Mouse (Mus musculus) MEL (cell line): Measurements from ENCODE around the gene Ddx5. TPM values are rescaled to one million over a fixed set of nuclear protein-coding genes. Genes with fewer than 3 reads are reported as not detected.

Experiments
- DNase-seq: peaks from one replicate; pipeline ENCODE4 v3.0.0; 2011; ENCODE audit warnings: low read depth, low spot score
- H3K27ac ChIP-seq: 2 replicates; pipeline ENCODE4 v1.5.1; 2012; ENCODE audit warnings: low read depth, mild to moderate bottlenecking, control low read depth, low read length, moderate library complexity; ENCODE audit not compliant: control insufficient read depth
- H3K27me3 ChIP-seq, 2 experiments: fragments of 150-350 bp in 1 of 2; sonication (generic) in 1 of 2; 2 replicates each; pipeline ENCODE4 v1.6.1; 2012; ENCODE audit warnings: low read length in 2 of 2, mild to moderate bottlenecking in 2 of 2, improper control_type of control experiment in 1 of 2, moderate library complexity in 1 of 2; ENCODE audit not compliant: insufficient read depth in 2 of 2, control insufficient read depth in 1 of 2
- H3K36me3 ChIP-seq, 2 experiments: 2 replicates each; pipeline ENCODE4 v1.6.1; 2012 to 2014; ENCODE audit warnings: low read length in 2 of 2, improper control_type of control experiment in 1 of 2, inconsistent platforms in 1 of 2, mild to moderate bottlenecking in 1 of 2; ENCODE audit not compliant: insufficient read depth in 2 of 2, control insufficient read depth in 1 of 2
- H3K4me1 ChIP-seq, 2 experiments: fragments of 150-350 bp in 1 of 2; sonication (generic) in 1 of 2; 2 replicates each; pipeline ENCODE4 v1.6.1; 2012; ENCODE audit warnings: low read length in 2 of 2, improper control_type of control experiment in 1 of 2, mild to moderate bottlenecking in 1 of 2; ENCODE audit not compliant: insufficient read depth in 2 of 2, control insufficient read depth in 1 of 2
- H3K4me3 ChIP-seq, 2 experiments: fragments of 150-350 bp in 1 of 2; sonication (generic) in 1 of 2; 2 replicates each; pipeline ENCODE4 v1.5.1; 2012; ENCODE audit warnings: low read depth in 2 of 2, low read length in 2 of 2, mild to moderate bottlenecking in 2 of 2, moderate library complexity in 2 of 2, control low read depth in 1 of 2, improper control_type of control experiment in 1 of 2; ENCODE audit not compliant: control insufficient read depth in 1 of 2, insufficient read depth in 1 of 2
- H3K79me2 ChIP-seq: 2 replicates; pipeline ENCODE4 v1.6.1; 2012; ENCODE audit warnings: mild to moderate bottlenecking, low read length, moderate library complexity; ENCODE audit not compliant: control insufficient read depth, poor library complexity, insufficient read depth
- H3K9ac ChIP-seq: 2 replicates; pipeline ENCODE4 v1.6.1; 2012; ENCODE audit warnings: low read depth, mild to moderate bottlenecking, control low read depth, low read length, moderate library complexity; ENCODE audit not compliant: control insufficient read depth, poor library complexity, severe bottlenecking
- H3K9me3 ChIP-seq: fragments of 150-350 bp; sonication (generic); replicated peaks from 2 replicates; pipeline ENCODE4 v1.6.1; 2012; ENCODE audit warnings: mild to moderate bottlenecking, low read length, improper control_type of control experiment, moderate library complexity; ENCODE audit not compliant: insufficient read depth
- BHLHE40 ChIP-seq: IDR thresholded peaks from 2 replicates; pipeline ENCODE4 v1.6.1; 2012; ENCODE audit warnings: low read depth, mild to moderate bottlenecking, inconsistent platforms, low read length, improper control_type of control experiment, borderline replicate concordance
- CHD1 ChIP-seq: IDR thresholded peaks from 2 replicates; pipeline ENCODE4 v1.6.1; 2012; ENCODE audit warnings: low read depth, mild to moderate bottlenecking, inconsistent platforms, low read length, improper control_type of control experiment
- CHD2 ChIP-seq: IDR thresholded peaks from 2 replicates; pipeline ENCODE4 v1.6.1; 2011; ENCODE audit warnings: low read length, improper control_type of control experiment
- CTCF ChIP-seq, 3 experiments: IDR thresholded peaks in 2 of 3; conservative IDR thresholded peaks in 1 of 3; 2 replicates each; pipeline ENCODE4 v1.5.1; 2011 to 2012; ENCODE audit warnings: low read length in 3 of 3, low read depth in 2 of 3, mild to moderate bottlenecking in 2 of 3, improper control_type of control experiment in 1 of 3, inconsistent platforms in 1 of 3, mixed read lengths in 1 of 3, moderate library complexity in 1 of 3; ENCODE audit not compliant: control insufficient read depth in 1 of 3, insufficient read depth in 1 of 3, poor library complexity in 1 of 3, severe bottlenecking in 1 of 3
- E2F4 ChIP-seq: IDR thresholded peaks from 2 replicates; pipeline ENCODE4 v1.6.1; 2011; ENCODE audit warnings: low read depth, low read length, improper control_type of control experiment, borderline replicate concordance
- EP300 ChIP-seq, 2 experiments: IDR thresholded peaks; 2 replicates each; pipeline ENCODE4 v1.6.1; 2011; ENCODE audit warnings: improper control_type of control experiment in 2 of 2, low read length in 2 of 2, low read depth in 1 of 2, mild to moderate bottlenecking in 1 of 2
- GATA1 ChIP-seq: IDR thresholded peaks from 2 replicates; pipeline ENCODE4 v1.6.1; 2011; ENCODE audit warnings: low read depth, low read length, improper control_type of control experiment
- HCFC1 ChIP-seq: IDR thresholded peaks from 2 replicates; pipeline ENCODE4 v1.6.1; 2012; ENCODE audit warnings: low read depth, mild to moderate bottlenecking, inconsistent platforms, low read length, improper control_type of control experiment, moderate library complexity
- JUND ChIP-seq: IDR thresholded peaks from 2 replicates; pipeline ENCODE4 v1.6.1; 2011; ENCODE audit warnings: low read depth, mild to moderate bottlenecking, improper control_type of control experiment, low read length
- MAZ ChIP-seq: IDR thresholded peaks from 2 replicates; pipeline ENCODE4 v1.6.1; 2012; ENCODE audit warnings: low read depth, mild to moderate bottlenecking, inconsistent platforms, low read length, improper control_type of control experiment
- MXI1 ChIP-seq: IDR thresholded peaks from 2 replicates; pipeline ENCODE4 v1.6.1; 2011; ENCODE audit warnings: mild to moderate bottlenecking, low read depth, low read length, improper control_type of control experiment
- MYB ChIP-seq: IDR thresholded peaks from 2 replicates; pipeline ENCODE4 v1.6.1; 2011; ENCODE audit warnings: mild to moderate bottlenecking, low read depth, low read length, improper control_type of control experiment
- MYC ChIP-seq: IDR thresholded peaks from 2 replicates; pipeline ENCODE4 v1.6.1; 2011; ENCODE audit warnings: low read depth, mild to moderate bottlenecking, low read length, improper control_type of control experiment, moderate library complexity
- NELFE ChIP-seq: IDR thresholded peaks from 2 replicates; pipeline ENCODE4 v1.6.1; 2011; ENCODE audit warnings: low read depth, low read length, improper control_type of control experiment
- NRF1 ChIP-seq: IDR thresholded peaks from 2 replicates; pipeline ENCODE4 v1.6.1; 2014; ENCODE audit warnings: low read depth, mild to moderate bottlenecking, inconsistent platforms, low read length, improper control_type of control experiment, moderate library complexity; ENCODE audit not compliant: poor library complexity, insufficient read depth, severe bottlenecking
- POLR2A ChIP-seq, 2 experiments: IDR thresholded peaks; 2 replicates each; pipeline ENCODE4 v1.6.1; 2011 to 2012; ENCODE audit warnings: low read length in 2 of 2, mild to moderate bottlenecking in 2 of 2, control low read depth in 1 of 2, improper control_type of control experiment in 1 of 2, low read depth in 1 of 2, moderate library complexity in 1 of 2; ENCODE audit not compliant: control insufficient read depth in 1 of 2, insufficient read depth in 1 of 2, poor library complexity in 1 of 2
- POLR2AphosphoS5 ChIP-seq: IDR thresholded peaks from 2 replicates; pipeline ENCODE4 v1.6.1; 2012; ENCODE audit warnings: low read depth, borderline replicate concordance, mild to moderate bottlenecking, inconsistent platforms, low read length, moderate library complexity, mixed read lengths
- RCOR1 ChIP-seq: IDR thresholded peaks from 2 replicates; pipeline ENCODE4 v1.6.1; 2012; ENCODE audit warnings: low read depth, mild to moderate bottlenecking, inconsistent platforms, low read length, improper control_type of control experiment
- SMC3 ChIP-seq: IDR thresholded peaks from 2 replicates; pipeline ENCODE4 v1.6.1; 2011; ENCODE audit warnings: low read depth, low read length, improper control_type of control experiment
- TAL1 ChIP-seq: IDR thresholded peaks from 2 replicates; pipeline ENCODE4 v1.6.1; 2012; ENCODE audit warnings: mild to moderate bottlenecking, inconsistent platforms, low read length, moderate library complexity, mixed read lengths
- TCF12 ChIP-seq: IDR thresholded peaks from 2 replicates; pipeline ENCODE4 v1.6.1; 2014; ENCODE audit warnings: low read depth, mild to moderate bottlenecking, inconsistent platforms, low read length, improper control_type of control experiment, moderate library complexity
- UBTF ChIP-seq: IDR thresholded peaks from 2 replicates; pipeline ENCODE4 v1.6.1; 2012; ENCODE audit warnings: low read depth, mild to moderate bottlenecking, inconsistent platforms, low read length, improper control_type of control experiment, moderate library complexity, borderline replicate concordance; ENCODE audit not compliant: insufficient read depth
- USF2 ChIP-seq, 2 experiments: IDR thresholded peaks; 2 replicates each; pipeline ENCODE4 v1.6.1; 2011 to 2012; ENCODE audit warnings: improper control_type of control experiment in 2 of 2, low read length in 2 of 2, borderline replicate concordance in 1 of 2, inconsistent platforms in 1 of 2, low read depth in 1 of 2, mild to moderate bottlenecking in 1 of 2; ENCODE audit not compliant: insufficient read depth in 1 of 2
- ZC3H11A ChIP-seq: IDR thresholded peaks from 2 replicates; pipeline ENCODE4 v1.6.1; 2012; ENCODE audit warnings: low read depth, mild to moderate bottlenecking, inconsistent platforms, low read length, improper control_type of control experiment
- ZKSCAN1 ChIP-seq: IDR thresholded peaks from 2 replicates; pipeline ENCODE4 v1.6.1; 2012; ENCODE audit warnings: low read depth, mild to moderate bottlenecking, inconsistent platforms, low read length, improper control_type of control experiment, moderate library complexity
- ZNF384 ChIP-seq: IDR thresholded peaks from 2 replicates; pipeline ENCODE4 v1.6.1; 2012; ENCODE audit warnings: low read depth, mild to moderate bottlenecking, inconsistent platforms, low read length, improper control_type of control experiment
- polyA plus RNA-seq, 2 experiments: library from polyadenylated mRNA; stranded (reverse) in 1 of 2; unstranded in 1 of 2; fragments of >175 nt in 1 of 2; fragments of >200 nt in 1 of 2; gene quantifications; 2 replicates each; pipeline versions ENCODE4 v1.2.1 to v1.2.4; 2012; ENCODE audit warnings: low replicate concordance in 2 of 2, low read depth in 1 of 2; ENCODE audit not compliant: insufficient read length in 2 of 2, insufficient read depth in 1 of 2, missing spikeins in 1 of 2
- total RNA-seq: library from RNA; depleted of rRNA; stranded (reverse); fragments of 300-350 nt; gene quantifications from 2 replicates; pipeline ENCODE4 v1.2.3, GENCODE M21; 2012

Ddx5 gene
- total and polyA plus RNA-seq, 3 experiments, result 338 to 3,269 (median 748) TPM

DNA sequence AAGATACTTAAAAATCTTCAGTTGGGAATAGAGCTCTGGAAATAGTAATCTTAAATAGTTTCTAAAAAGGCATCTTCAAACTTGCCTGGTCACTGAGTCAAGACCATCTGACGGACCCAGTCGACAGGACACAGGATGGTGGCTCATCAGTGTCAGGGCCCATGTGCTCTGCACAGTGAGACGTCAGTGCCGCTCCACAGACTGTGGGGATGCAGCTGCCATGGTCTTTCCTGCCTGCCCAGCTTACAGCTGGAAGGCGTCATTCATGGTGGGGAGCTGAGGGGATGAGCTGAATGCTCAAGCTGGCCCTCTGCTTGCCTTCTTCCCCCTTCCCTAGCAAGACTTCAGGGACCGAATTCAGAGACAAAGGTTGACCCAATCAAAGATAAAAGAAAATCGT lies 27.3 kb upstream of the Ddx5 start:
- no peaks in the 10 kb centered on the region for H3K79me2 ChIP-seq
- peaks cover 0 to 2% of the 10 kb centered on the region in 2 experiments; a peak in 1 of 4 replicates for H3K4me1 ChIP-seq
- H3K36me3 ChIP-seq, result peaks cover 5 to 11% of the 10 kb centered on the region in 2 experiments; a peak in 3 of 4 replicates
- TF ChIP-seq EP300 (IDR thresholded peaks at IDR 0.05; ENCODE audit: low read depth in 1 of 2, low read length in 2 of 2) (no peak), NRF1 (no peak), CHD1 (no peak), ZNF384 (no peak), SMC3 (no peak), RCOR1 (no peak), MXI1 (no peak), NELFE (no peak), POLR2A (IDR thresholded peaks at IDR 0.05; ENCODE audit: control insufficient read depth in 1 of 2, insufficient read depth in 1 of 2, low read depth in 1 of 2, low read length in 2 of 2, poor library complexity in 1 of 2) (no peak), USF2 (IDR thresholded peaks at IDR 0.05; ENCODE audit: borderline replicate concordance in 1 of 2, insufficient read depth in 1 of 2, low read depth in 1 of 2, low read length in 2 of 2) (no peak), CHD2 (no peak), TAL1 (no peak), E2F4 (no peak), TCF12 (no peak), JUND (no peak), UBTF (no peak), MYC (no peak), MAZ (no peak), MYB (no peak), ZC3H11A (no peak)
- H3K27ac ChIP-seq, result no peak overlapping the region
- H3K9ac ChIP-seq, result no peak overlapping the region
- no peak for DNase-seq
- no peaks in the 10 kb centered on the region for H3K9me3 ChIP-seq
- H3K4me3 ChIP-seq, result no peak overlapping the region
- no peaks in the 10 kb centered on the region for H3K27me3 ChIP-seq

DNA sequence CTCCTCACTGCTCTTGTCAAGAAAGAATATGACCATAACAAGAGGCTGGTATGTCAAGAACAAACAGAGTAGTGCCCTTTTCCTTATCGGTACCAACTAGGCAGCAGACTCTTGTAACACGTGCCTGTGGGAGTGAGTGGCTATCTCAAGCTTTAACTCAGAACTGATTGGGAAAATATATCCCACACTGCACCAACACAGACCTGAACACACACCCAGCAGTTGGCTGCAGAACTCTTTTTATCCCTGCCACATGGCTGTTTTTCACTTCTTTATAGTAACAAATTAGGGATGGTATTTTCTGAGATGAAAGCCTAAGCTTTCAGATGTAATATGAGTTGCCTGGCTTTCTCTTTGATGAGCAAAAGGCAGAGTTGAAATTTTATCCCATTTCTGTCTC lies 26.8 kb upstream of the Ddx5 start:
- no peaks in the 10 kb centered on the region for H3K27me3 ChIP-seq
- H3K36me3 ChIP-seq, result peaks cover 0 to 9% of the 10 kb centered on the region in 2 experiments; a peak in 2 of 4 replicates
- H3K79me2 ChIP-seq, result no peaks in the 10 kb centered on the region
- no peak for TF ChIP-seq CHD1
- no peak for TF ChIP-seq BHLHE40
- TF ChIP-seq MYC, result no peak
- no peak for TF ChIP-seq HCFC1
- TF ChIP-seq SMC3, result no peak
- no peak for TF ChIP-seq RCOR1
- no peak for TF ChIP-seq MAZ
- no peak for TF ChIP-seq ZC3H11A
- no peak for TF ChIP-seq ZKSCAN1
- TF ChIP-seq CTCF (IDR thresholded peaks at IDR 0.05 in 2 of 3, conservative IDR thresholded peaks at IDR 0.05 in 1 of 3; ENCODE audit: control insufficient read depth in 1 of 3, insufficient read depth in 1 of 3, low read depth in 2 of 3, low read length in 3 of 3, poor library complexity in 1 of 3, severe bottlenecking in 1 of 3), result no peak
- TF ChIP-seq POLR2AphosphoS5, result no peak
- no peak for TF ChIP-seq GATA1
- TF ChIP-seq, all 39 proteins: peak for 0
- Histone ChIP-seq H3K4me1 (no peaks in the 10 kb centered on the region), H3K9ac (no peak overlapping the region), H3K9me3 (no peaks in the 10 kb centered on the region), H3K27ac (no peak overlapping the region), H3K4me3 (no peak overlapping the region)
- DNase-seq, result no peak
